In the genomic region with DNA sequence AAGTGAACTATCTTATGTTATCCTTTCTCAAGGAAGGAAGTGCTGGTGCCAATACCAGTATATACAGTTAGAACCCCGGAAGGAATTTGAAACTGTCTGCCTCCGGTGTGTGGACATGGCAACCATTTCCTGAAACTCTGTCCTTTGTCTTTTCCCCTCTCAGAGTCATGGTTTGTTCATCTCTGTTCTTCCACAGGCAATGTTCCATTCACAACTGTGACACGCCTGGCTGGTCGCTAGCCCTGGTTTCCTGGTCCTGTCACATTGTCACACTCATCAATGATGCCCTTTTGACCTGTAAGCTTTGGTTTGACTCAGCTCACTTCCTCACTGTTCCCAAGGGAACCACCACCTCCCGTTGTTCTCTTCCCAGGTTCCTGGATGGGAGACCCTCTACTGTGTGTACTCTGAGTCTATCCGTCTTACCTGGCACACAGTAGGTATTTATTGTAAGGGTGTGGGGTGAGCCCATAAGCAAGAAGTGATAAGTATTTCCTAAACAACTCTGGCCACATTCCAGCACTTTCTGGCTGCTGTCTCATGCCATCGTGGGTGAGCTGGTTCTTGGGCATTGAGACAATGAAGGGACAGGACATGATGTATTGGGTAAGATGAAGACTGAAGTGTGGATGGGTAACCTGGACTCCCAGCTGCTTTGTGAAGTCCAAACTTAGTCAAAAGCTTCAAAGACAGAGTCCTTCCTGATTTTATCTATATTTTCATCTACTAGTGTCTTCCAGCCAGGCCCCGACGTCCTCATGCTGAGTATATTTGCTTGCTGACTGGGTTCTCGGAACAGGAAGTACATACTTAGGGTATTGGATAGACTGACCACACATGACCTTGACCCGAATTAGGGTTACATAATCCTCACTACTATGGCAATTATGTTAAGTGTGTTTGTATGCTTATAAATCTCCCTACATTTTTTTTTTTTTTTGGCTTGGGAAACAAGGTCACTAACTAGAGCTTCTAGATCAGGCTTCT, we compare ENCODE assay signal across 12 mouse cellular contexts. TPM values are rescaled to one million over a fixed set of nuclear protein-coding genes. Genes with fewer than 3 reads are reported as not detected.
DNase-seq lines count a peak whose midpoint lies in the region; ATAC-seq and TF ChIP-seq lines count a peak whose summit lies in the region.
"Had no signal": no experiment of that assay in that cellular context is flagged by ENCODE, and none has a peak within 500 bp of the region (broad histone marks: within the 10 kb centered on the region; RNA-seq: fewer than 3 reads in every experiment).

No protein-coding gene starts in this region.

- intact Hi-C loops in gastrocnemius, adult 2 months (cut with DNase I): no loop called here
- intact Hi-C loops in left cerebral cortex, postnatal 14 days (cut with DNase I): no loop called here

- no peak for TF ChIP-seq CTCF in gastrocnemius, adult 2 months (IDR thresholded peaks at IDR 0.05)

- DNase-seq in gastrocnemius, adult 2 months: peak; percentile 13
- DNase-seq in gastrocnemius, adult 8-10 months (ENCODE audit: low spot score in 2 of 2): no peak
- DNase-seq in Muller cell, postnatal 12 days (ENCODE audit: inconsistent ontology term): peak; percentile 66
- DNase-seq in kidney, postnatal 14 days: peak; percentile 55
- no peak for DNase-seq in urinary bladder, adult 18-20 months (ENCODE audit: low spot score in 2 of 2)
- DNase-seq in left cerebral cortex, postnatal 14 days (ENCODE audit: low spot score in 2 of 2): no peak
- DNase-seq: liver, embryonic 13.5 days; thymus, postnatal 14 days had no signal

- H3K4me1 ChIP-seq in midbrain, embryonic 15.5 days: no peaks in the 10 kb centered on the region

- H3K4me3 ChIP-seq in gastrocnemius, adult 2 months: no peak overlapping the region
- H3K4me3 ChIP-seq in midbrain, embryonic 15.5 days: no peak overlapping the region
- H3K4me3 ChIP-seq: forebrain, embryonic 10.5 days; liver, embryonic 13.5 days had no signal

- WGBS in midbrain, embryonic 15.5 days: 62% methylated on average over 11 of the region's 11 CpGs

- peak; percentile 77 for ATAC-seq in megakaryocyte, adult 5-6 weeks (ENCODE audit: poor library complexity, severe bottlenecking)
- ATAC-seq in midbrain, embryonic 15.5 days (replicated peaks): no peak
- ATAC-seq: inflammation-experienced regulatory T-cells, adult 6 months had no signal

- H3K27ac ChIP-seq in gastrocnemius, adult 2 months: peak overlapping the region; percentile 82
- no peak overlapping the region for H3K27ac ChIP-seq in midbrain, embryonic 15.5 days
- H3K27ac ChIP-seq: forebrain, embryonic 10.5 days; liver, embryonic 13.5 days had no signal

- no peaks in the 10 kb centered on the region for H3K27me3 ChIP-seq in midbrain, embryonic 15.5 days (replicated peaks)
- H3K27me3 ChIP-seq: liver, embryonic 13.5 days had no signal

- H3K36me3 ChIP-seq in midbrain, embryonic 15.5 days (replicated peaks): no peaks in the 10 kb centered on the region
- H3K36me3 ChIP-seq: forebrain, embryonic 10.5 days had no signal

- H3K4me2 ChIP-seq in midbrain, embryonic 15.5 days: no peak overlapping the region
- H3K4me2 ChIP-seq: liver, embryonic 13.5 days had no signal

- H3K9me3 ChIP-seq in midbrain, embryonic 15.5 days: no peaks in the 10 kb centered on the region
- H3K9me3 ChIP-seq: forebrain, embryonic 10.5 days; liver, embryonic 13.5 days had no signal

- H3K9ac ChIP-seq in midbrain, embryonic 15.5 days: no peak overlapping the region
- H3K9ac ChIP-seq: liver, embryonic 13.5 days had no signal

RNA-seq across cellular contexts. Expression of a gene that starts 6.4 kb away (rescaled TPM):
- total RNA-seq in gastrocnemius, adult 2 months (2021): 10 to 100 TPM; 17.2 to 32.0 TPM
- 10 to 100 TPM; 13.8 to 23.4 (median 18.2) TPM for total RNA-seq in gastrocnemius, adult 8-10 months (2022)
- 0.85 and 1.3 TPM in 2 replicates for total RNA-seq in megakaryocyte, adult 5-6 weeks (2015)
- 0.59 and 0.77 TPM in 2 replicates for total RNA-seq in megakaryocyte, adult 5-6 weeks (2017)
- 1.0 TPM in 2 replicates for polyA plus RNA-seq in midbrain, embryonic 15.5 days (2015; fragmentation: Nextera tagmentation; extraction: Ambion mirVana)
- total RNA-seq in left cerebral cortex, postnatal 14 days (2021): 1 to 10 TPM; 2.0 TPM

RNA-seq across cellular contexts. Expression of a gene that starts 35.5 kb away (rescaled TPM):
- 100 to 1,000 TPM; 110 to 123 TPM for total RNA-seq in gastrocnemius, adult 2 months (2021)
- 100 to 1,000 TPM in 3 of 4 experiments, 10 to 100 TPM in 1; 95.7 to 113 (median 106) TPM for total RNA-seq in gastrocnemius, adult 8-10 months (2022)
- 440 and 463 TPM in 2 replicates for total RNA-seq in megakaryocyte, adult 5-6 weeks (2015)
- total RNA-seq in megakaryocyte, adult 5-6 weeks (2017): 327 and 343 TPM in 2 replicates
- 47.8 and 47.9 TPM in 2 replicates for polyA plus RNA-seq in midbrain, embryonic 15.5 days (2015; fragmentation: Nextera tagmentation; extraction: Ambion mirVana)
- 10 to 100 TPM; 58.6 to 69.2 TPM for total RNA-seq in left cerebral cortex, postnatal 14 days (2021)

RNA-seq across cellular contexts. Expression of a gene that starts 45.3 kb away (rescaled TPM):
- total RNA-seq in gastrocnemius, adult 2 months (2021): 10 to 100 TPM; 18.0 to 23.0 TPM
- total RNA-seq in gastrocnemius, adult 8-10 months (2022): 10 to 100 TPM in 2 of 4 experiments, 1 to 10 TPM in 2; 6.0 to 16.6 (median 12.2) TPM
- 3.6 and 7.3 TPM in 2 replicates for total RNA-seq in megakaryocyte, adult 5-6 weeks (2015)
- 1.0 and 1.9 TPM in 2 replicates for total RNA-seq in megakaryocyte, adult 5-6 weeks (2017)
- polyA plus RNA-seq in midbrain, embryonic 15.5 days (2015; fragmentation: Nextera tagmentation; extraction: Ambion mirVana): 11.3 and 12.3 TPM in 2 replicates
- 10 to 100 TPM; 11.4 to 13.2 TPM for total RNA-seq in left cerebral cortex, postnatal 14 days (2021)

Comparison
In these comparisons a context has a peak if more than half of its experiments do, and no peak if none do; other contexts are left out.
1. DNase-seq: peak in gastrocnemius, adult 2 months (single experiment), Muller cell, postnatal 12 days (single experiment) and kidney, postnatal 14 days (single experiment); none in gastrocnemius, adult 8-10 months (0 of 2), urinary bladder, adult 18-20 months (0 of 2) and left cerebral cortex, postnatal 14 days (0 of 2).
2. RNA of a gene that starts 6.4 kb away (total RNA-seq): 17.2 to 32.0 TPM in gastrocnemius, adult 2 months and 13.8 to 23.4 TPM in gastrocnemius, adult 8-10 months; 2.0 TPM in left cerebral cortex, postnatal 14 days and 0.59 to 1.3 TPM in megakaryocyte, adult 5-6 weeks; every median in the first group is over 4 times any median in the second.